Mouse (Mus musculus) liver, adult 2 months (tissue): ENCODE data around the gene Gm20708. TPM values are rescaled to one million over a fixed set of nuclear protein-coding genes. Genes with fewer than 3 reads are reported as not detected.
A peak's percentile ranks its signal among the peaks of the same experiment; 100 is the strongest.

Experiments
- DNase-seq: peaks from one replicate; pipeline ENCODE4 v3.0.0-alpha.2; 2011; ENCODE audit warnings: low read depth, low spot score; ENCODE audit errors: extremely low read depth
- H3K27ac ChIP-seq: fragments of 200-500 bp; replicated peaks from 2 replicates; pipeline ENCODE4 v1.5.1; 2012; ENCODE audit warnings: low read depth, mild to moderate bottlenecking, control low read depth, inconsistent platforms, low read length; ENCODE audit not compliant: insufficient read depth
- H3K27me3 ChIP-seq: fragments of 200-500 bp; 2 replicates; pipeline ENCODE4 v1.6.1; 2012; ENCODE audit warnings: mild to moderate bottlenecking, moderate library complexity, low read length, inconsistent platforms; ENCODE audit not compliant: control insufficient read depth, insufficient read depth
- H3K36me3 ChIP-seq: fragments of 200-500 bp; 2 replicates; pipeline ENCODE4 v1.6.1; 2012; ENCODE audit warnings: low read length, inconsistent platforms; ENCODE audit not compliant: control insufficient read depth, insufficient read depth
- H3K4me1 ChIP-seq: fragments of 200-500 bp; 2 replicates; pipeline ENCODE4 v1.6.1; 2011; ENCODE audit warnings: low read length; ENCODE audit not compliant: control insufficient read depth, insufficient read depth
- H3K4me3 ChIP-seq: fragments of 200-500 bp; 2 replicates; pipeline ENCODE4 v1.5.1; 2011; ENCODE audit warnings: low read depth, mild to moderate bottlenecking, control low read depth, low read length, moderate library complexity; ENCODE audit not compliant: insufficient read depth
- H3K79me2 ChIP-seq: fragments of 200-500 bp; 2 replicates; pipeline ENCODE4 v1.6.1; 2012; ENCODE audit warnings: inconsistent platforms, mild to moderate bottlenecking, low read length, moderate library complexity; ENCODE audit not compliant: control insufficient read depth, insufficient read depth
- H3K9ac ChIP-seq: fragments of 200-500 bp; 2 replicates; pipeline ENCODE4 v1.6.1; 2012; ENCODE audit warnings: low read depth, mild to moderate bottlenecking, control low read depth, inconsistent platforms, low read length
- CTCF ChIP-seq: fragments of 200-500 bp; IDR thresholded peaks from 2 replicates; pipeline ENCODE4 v1.5.1; 2011; ENCODE audit warnings: low read depth, low read length, control low read depth
- POLR2A ChIP-seq: fragments of 200-500 bp; IDR thresholded peaks from 2 replicates; pipeline ENCODE4 v1.6.1; 2011; ENCODE audit warnings: low read length, control low read depth; ENCODE audit not compliant: insufficient read depth; ENCODE audit errors: extremely low read depth
- WGBS: fragments of 180-500 bp; shearing (Covaris S2); methylation state at CpG from one replicate; pipeline ENCODE4 v1.1.7; 2018; 5-methylcytosine and 5-hydroxymethylcytosine counted together
- polyA plus RNA-seq: library from polyadenylated mRNA; depleted of rRNA; stranded (reverse); fragments of >200 nt; gene quantifications from 2 replicates; pipeline ENCODE4 v1.2.3, GENCODE M21; 2012
- total RNA-seq: library from RNA; depleted of rRNA; stranded (reverse); fragments of >200 nt; gene quantifications from 2 replicates; pipeline ENCODE4 v1.2.3, GENCODE M21; 2014

The Gm20708 gene
- total and polyA plus RNA-seq, 2 experiments = 0.21 to 0.37 TPM

GRCm38 (mm10) chr11:117819095-117819494 lies 9.6 kb downstream of the Gm20708 start:
- Histone ChIP-seq H3K36me3 (peaks cover 4% of the 10 kb centered on the region; the same call in 1 of the 2 replicates), H3K4me3 (no peak overlapping the region), H3K27ac (0 out of 2 replicates have a peak overlapping the region, but pooled peaks have one; percentile 9), H3K9ac (no peak overlapping the region), H3K4me1 (peaks cover 18% of the 10 kb centered on the region), H3K79me2 (0 out of 2 replicates have a peak, but pooled peaks cover 4% of the 10 kb centered on the region), H3K27me3 (no peaks in the 10 kb centered on the region)
- 20% methylated on average over 8 of the region's 8 CpGs for WGBS
- TF ChIP-seq CTCF = no peak
- no peak for TF ChIP-seq POLR2A
- DNase-seq = peak; percentile 91

- Histone ChIP-seq H3K27ac (no peak overlapping the region), H3K4me3 (no peak overlapping the region), H3K79me2 (0 out of 2 replicates have a peak, but pooled peaks cover 4% of the 10 kb centered on the region), H3K27me3 (no peaks in the 10 kb centered on the region), H3K9ac (no peak overlapping the region), H3K4me1 (peaks cover 25% of the 10 kb centered on the region), H3K36me3 (peaks cover 4% of the 10 kb centered on the region; the same call in 1 of the 2 replicates)
- DNase-seq = no peak
- WGBS = 59% methylated on average over 7 of the region's 7 CpGs
- TF ChIP-seq POLR2A = no peak
- no peak for TF ChIP-seq CTCF
Measured at GRCm38 (mm10) chr11:117820173-117820572, 10.7 kb downstream of the Gm20708 start.

GRCm38 (mm10) chr11:117821868-117822267 lies 12.4 kb downstream of the Gm20708 start:
- Histone ChIP-seq H3K4me3 (no peak overlapping the region), H3K27me3 (no peaks in the 10 kb centered on the region), H3K9ac (no peak overlapping the region), H3K36me3 (peaks cover 3% of the 10 kb centered on the region; the same call in 1 of the 2 replicates), H3K4me1 (peaks cover 25% of the 10 kb centered on the region), H3K79me2 (no peaks in the 10 kb centered on the region), H3K27ac (no peak overlapping the region)
- TF ChIP-seq CTCF (no peak), POLR2A (no peak)
- peak; percentile 60 for DNase-seq
- WGBS = 29% methylated on average over 9 of the region's 9 CpGs

- H3K27ac ChIP-seq = no peak overlapping the region
- TF ChIP-seq CTCF = no peak
- no peak for TF ChIP-seq POLR2A
- H3K36me3 ChIP-seq = no peaks in the 10 kb centered on the region; the same call in 1 of the 2 replicates
- H3K4me1 ChIP-seq = peaks cover 30% of the 10 kb centered on the region
- no peak overlapping the region for H3K9ac ChIP-seq
- H3K4me3 ChIP-seq = no peak overlapping the region
- no peaks in the 10 kb centered on the region for H3K27me3 ChIP-seq
- WGBS = 78% methylated on average over 7 of the region's 7 CpGs
- no peaks in the 10 kb centered on the region for H3K79me2 ChIP-seq
- no peak for DNase-seq
Measured at GRCm38 (mm10) chr11:117822728-117823241, 13.3 kb downstream of the Gm20708 start.

- TF ChIP-seq POLR2A (no peak), CTCF (no peak)
- WGBS = 26% methylated on average over 6 of the region's 6 CpGs
- Histone ChIP-seq H3K4me3 (no peak overlapping the region), H3K79me2 (no peaks in the 10 kb centered on the region), H3K4me1 (peaks cover 36% of the 10 kb centered on the region), H3K27me3 (no peaks in the 10 kb centered on the region), H3K9ac (no peak overlapping the region), H3K27ac (peak overlapping the region; percentile 38; the same call in 1 of the 2 replicates), H3K36me3 (no peaks in the 10 kb centered on the region)
- DNase-seq = peak; percentile 84
Measured at GRCm38 (mm10) chr11:117823411-117823810, 13.9 kb downstream of the Gm20708 start.

- peak; percentile 70 for DNase-seq
- H3K4me1 ChIP-seq = peaks cover 39% of the 10 kb centered on the region
Measured at GRCm38 (mm10) chr11:117824060-117824969, 14.8 kb downstream of the Gm20708 start.

More at GRCm38 (mm10) chr11:117824060-117824969, 14.8 kb downstream of the Gm20708 start:
- Histone ChIP-seq H3K27ac (peak overlapping the region; percentile 38), H3K36me3 (no peaks in the 10 kb centered on the region), H3K79me2 (no peaks in the 10 kb centered on the region), H3K27me3 (no peaks in the 10 kb centered on the region), H3K4me3 (peak overlapping the region; percentile 12; the same call in 1 of the 2 replicates), H3K9ac (peak overlapping the region; percentile 17)
- 1% methylated on average over 23 of the region's 23 CpGs for WGBS
- no peak for TF ChIP-seq POLR2A
- TF ChIP-seq CTCF = peak; percentile 97
